Mouse (Mus musculus) heart, embryonic 12.5 days (tissue): ENCODE data around the gene Defb28. TPM values are rescaled to one million over a fixed set of nuclear protein-coding genes. Genes with fewer than 3 reads are reported as not detected.

ENCODE experiments used
- ATAC-seq: fragments of 200-750 bp; cut with Nextera tagmentation; 2 replicates; pipeline ENCODE4 v1.8.0; 2017; ENCODE audit warnings: moderate TSS enrichment, moderate library complexity; ENCODE audit not compliant: insufficient number of reproducible peaks, low FRiP score
- H3K27ac ChIP-seq: fragments of 300-500 bp; sonication (generic); 2 replicates; pipeline ENCODE4 v1.5.1; 2016; ENCODE audit warnings: mild to moderate bottlenecking, moderate library complexity; ENCODE audit not compliant: poor library complexity, severe bottlenecking
- H3K27me3 ChIP-seq: fragments of 300-500 bp; sonication (generic); replicated peaks from 2 replicates; pipeline ENCODE4 v1.6.1; 2016; ENCODE audit warnings: mild to moderate bottlenecking, moderate library complexity
- H3K36me3 ChIP-seq: fragments of 300-500 bp; sonication (generic); 2 replicates; pipeline ENCODE4 v1.6.1; 2016; ENCODE audit warnings: mild to moderate bottlenecking, moderate library complexity
- H3K4me1 ChIP-seq: fragments of 300-500 bp; sonication (generic); replicated peaks from 2 replicates; pipeline ENCODE4 v1.6.1; 2016; ENCODE audit warnings: mild to moderate bottlenecking
- H3K4me2 ChIP-seq: fragments of 300-500 bp; sonication (generic); 2 replicates; pipeline ENCODE4 v1.6.1; 2016; ENCODE audit warnings: mild to moderate bottlenecking, moderate library complexity
- H3K4me3 ChIP-seq: fragments of 300-500 bp; sonication (generic); 2 replicates; pipeline ENCODE4 v1.5.1; 2016; ENCODE audit warnings: mild to moderate bottlenecking
- H3K9ac ChIP-seq: fragments of 300-500 bp; sonication (generic); 2 replicates; pipeline ENCODE4 v1.6.1; 2016; ENCODE audit warnings: mild to moderate bottlenecking, moderate library complexity
- H3K9me3 ChIP-seq: fragments of 300-500 bp; sonication (generic); replicated peaks from 2 replicates; pipeline ENCODE4 v1.6.1; 2016; ENCODE audit warnings: mild to moderate bottlenecking, moderate library complexity
- WGBS: fragments of 180-500 bp; shearing (Covaris S2); methylation state at CpG from one replicate; pipeline ENCODE4 v1.1.7; 2016; 5-methylcytosine and 5-hydroxymethylcytosine counted together
- polyA plus RNA-seq: library from polyadenylated mRNA; unstranded; fragments of >200 nt; fragmentation: Nextera tagmentation; extraction: Ambion mirVana; gene quantifications from 2 replicates; pipeline ENCODE4 v1.2.1, GENCODE M21; 2016

Defb28 gene
- polyA plus RNA-seq: not detected in 2 replicates

DNA sequence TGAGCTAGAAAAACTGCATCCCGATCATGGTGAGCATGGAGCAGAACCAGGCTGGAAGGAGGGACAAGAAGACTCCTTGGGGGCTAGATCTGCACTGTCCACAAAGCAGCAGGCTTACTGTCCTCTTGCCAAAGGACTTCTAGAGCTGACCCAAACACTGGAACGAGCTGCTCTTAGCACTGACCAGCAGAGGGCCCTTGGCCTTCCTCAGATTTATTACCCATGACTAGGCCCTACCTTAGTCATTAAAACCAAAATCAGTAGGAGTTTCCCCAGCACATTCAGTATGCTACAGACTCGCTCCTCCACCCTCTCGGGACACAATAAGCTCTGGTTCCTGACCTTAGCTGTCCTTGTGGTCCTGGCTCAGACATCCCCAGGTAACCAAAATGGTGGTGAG is at the start of gene Defb28:
TSS of gene Defb28 (plus strand) at position 275 of the 400 bp plus-strand sequence.
- H3K4me1 ChIP-seq: no peaks in the 10 kb centered on the region
- H3K27me3 ChIP-seq: 0 out of 2 replicates have a peak, but pooled peaks cover 3% of the 10 kb centered on the region
- H3K4me2 ChIP-seq: no peak within 1 kb of the TSS
- H3K9ac ChIP-seq: no peak within 1 kb of the TSS
- no peaks in the 10 kb centered on the region for H3K36me3 ChIP-seq
- no peak within 1 kb of the TSS for H3K27ac ChIP-seq
- H3K9me3 ChIP-seq: no peaks in the 10 kb centered on the region
- 60% methylated on average over 4 of the region's 4 CpGs for WGBS
- no peak for ATAC-seq
- H3K4me3 ChIP-seq: no peak within 1 kb of the TSS

DNA sequence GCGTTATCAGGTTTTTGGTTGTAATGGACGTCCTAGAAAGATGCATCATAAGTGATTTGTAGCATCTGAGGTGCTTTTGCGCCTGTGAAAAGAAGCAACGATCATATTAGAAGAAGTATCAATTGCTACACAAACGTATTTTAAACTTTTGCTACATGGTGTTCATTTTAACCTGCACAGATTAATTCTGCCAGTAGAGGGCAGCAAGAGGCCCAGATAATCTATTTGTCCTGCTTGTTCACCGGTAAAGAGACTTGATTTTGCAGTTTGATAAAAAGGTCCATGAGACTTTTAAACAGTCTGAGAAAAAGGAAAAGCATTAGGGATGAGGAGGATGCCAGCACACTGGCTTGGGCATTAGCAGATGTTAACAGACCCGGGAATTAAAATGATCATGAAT is 47.1 kb upstream of the Defb28 start:
- no peak for ATAC-seq
- WGBS: 24% methylated on average over 7 of the region's 7 CpGs
- Histone ChIP-seq H3K4me3 (no peak overlapping the region), H3K9me3 (no peaks in the 10 kb centered on the region), H3K9ac (no peak overlapping the region), H3K36me3 (no peaks in the 10 kb centered on the region), H3K27me3 (peaks cover 4% of the 10 kb centered on the region; the same call in 1 of the 2 replicates), H3K27ac (no peak overlapping the region), H3K4me2 (no peak overlapping the region), H3K4me1 (no peaks in the 10 kb centered on the region)

DNA sequence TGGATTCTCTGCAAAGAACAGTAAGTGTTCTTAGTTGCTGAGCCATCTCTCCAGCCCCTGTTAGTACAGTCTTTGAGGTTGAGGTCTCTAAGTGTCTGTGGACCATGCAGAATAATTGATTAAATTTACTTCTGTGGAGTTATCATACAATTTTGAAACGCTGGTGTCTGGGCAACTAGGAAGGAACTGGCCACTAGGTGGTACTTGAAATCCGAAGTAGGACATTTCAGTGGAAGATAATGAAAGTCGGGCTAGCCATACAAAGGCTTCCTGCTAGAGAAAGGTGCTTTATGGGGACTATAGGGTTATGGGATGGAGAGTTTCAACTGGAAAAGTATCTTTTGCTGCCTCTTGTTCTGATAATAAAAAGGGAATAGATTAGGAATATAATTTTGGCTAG is 45.6 kb upstream of the Defb28 start:
- no peak for ATAC-seq
- Histone ChIP-seq H3K36me3 (no peaks in the 10 kb centered on the region), H3K4me3 (no peak overlapping the region), H3K9ac (no peak overlapping the region), H3K4me1 (no peaks in the 10 kb centered on the region), H3K9me3 (no peaks in the 10 kb centered on the region), H3K4me2 (no peak overlapping the region), H3K27me3 (peaks cover 4% of the 10 kb centered on the region; the same call in 1 of the 2 replicates), H3K27ac (no peak overlapping the region)
- WGBS: 18% methylated on average over 3 of the region's 3 CpGs

DNA sequence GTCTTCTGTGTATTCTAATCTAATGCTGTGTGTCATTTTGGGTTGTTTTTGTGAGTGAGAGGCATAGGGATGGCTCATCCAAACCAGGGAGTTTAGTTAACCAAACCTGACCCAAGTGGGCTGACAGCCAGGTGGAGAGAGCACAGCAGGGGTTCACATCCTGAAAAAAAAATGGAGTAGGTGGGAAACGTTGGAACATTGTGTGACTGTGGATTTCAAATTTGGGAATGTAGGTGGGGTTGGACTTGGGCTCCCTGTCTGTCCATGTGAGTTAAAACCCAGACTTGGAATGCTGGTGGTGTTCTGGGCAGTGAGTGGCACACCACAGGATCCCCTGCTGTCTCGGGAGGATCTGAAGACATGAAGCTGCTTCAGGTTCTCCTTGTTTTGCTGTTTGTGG is 41.3 kb upstream of the Defb28 start, which contains the start of gene Defb20:
TSS of gene Defb20 (plus strand) at position 301 of the 400 bp plus-strand sequence.
- 0 out of 2 replicates have a peak, but pooled peaks cover 4% of the 10 kb centered on the region for H3K27me3 ChIP-seq
- no peaks in the 10 kb centered on the region for H3K4me1 ChIP-seq
- H3K27ac ChIP-seq: no peak within 1 kb of the TSS
- WGBS: 61% methylated on average over 2 of the region's 2 CpGs
- no peak within 1 kb of the TSS for H3K4me2 ChIP-seq
- no peak within 1 kb of the TSS for H3K4me3 ChIP-seq
- H3K9ac ChIP-seq: no peak within 1 kb of the TSS
- no peaks in the 10 kb centered on the region for H3K36me3 ChIP-seq
- ATAC-seq: no peak
- no peaks in the 10 kb centered on the region for H3K9me3 ChIP-seq

DNA sequence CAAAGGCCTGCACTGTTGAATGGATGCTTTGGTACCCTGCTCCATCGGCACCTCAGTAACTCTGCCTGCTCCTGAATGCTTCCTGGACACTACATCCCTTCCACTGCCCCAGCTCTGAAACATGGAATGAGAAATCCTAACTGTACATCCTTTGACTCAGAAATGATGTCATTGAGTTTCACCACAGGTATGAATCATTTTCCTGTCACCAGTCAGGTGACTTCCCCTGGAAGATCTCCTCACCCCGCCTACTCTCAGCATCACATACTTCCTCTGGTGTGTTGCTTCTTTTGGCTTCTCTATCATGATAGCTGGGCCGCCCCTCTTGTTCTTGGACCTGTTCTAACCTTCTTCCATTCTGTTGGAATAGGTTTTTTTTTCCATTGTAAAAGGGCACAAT is 37.2 kb upstream of the Defb28 start:
- no peaks in the 10 kb centered on the region for H3K4me1 ChIP-seq
- no peak overlapping the region for H3K9ac ChIP-seq
- no peak overlapping the region for H3K4me2 ChIP-seq
- ATAC-seq: no peak
- 79% methylated on average over 3 of the region's 3 CpGs for WGBS
- no peaks in the 10 kb centered on the region for H3K36me3 ChIP-seq
- H3K27ac ChIP-seq: no peak overlapping the region
- no peak overlapping the region for H3K4me3 ChIP-seq
- no peaks in the 10 kb centered on the region for H3K27me3 ChIP-seq
- H3K9me3 ChIP-seq: no peaks in the 10 kb centered on the region

DNA sequence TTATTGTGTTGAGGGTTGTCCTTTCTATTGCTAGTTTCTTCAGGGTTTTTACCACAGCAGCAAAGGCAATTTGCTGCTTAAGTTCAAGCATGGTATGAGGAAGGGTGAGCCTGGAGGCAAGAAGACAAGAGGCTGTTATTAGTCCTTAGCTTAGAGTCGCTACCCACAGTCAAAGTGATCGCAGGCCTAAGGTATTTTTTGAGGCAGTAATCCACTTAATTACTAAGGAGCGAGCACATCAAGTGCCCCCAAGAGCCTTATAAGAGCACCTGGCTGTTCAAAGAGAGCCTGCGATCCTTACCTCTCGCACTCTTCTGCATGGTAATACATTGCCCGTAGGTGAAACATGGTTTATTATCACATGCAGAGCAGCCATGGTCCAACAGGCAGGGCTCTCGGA is 36.3 kb upstream of the Defb28 start:
- Histone ChIP-seq H3K27ac (no peak overlapping the region), H3K4me2 (no peak overlapping the region), H3K27me3 (no peaks in the 10 kb centered on the region), H3K36me3 (no peaks in the 10 kb centered on the region), H3K9me3 (no peaks in the 10 kb centered on the region), H3K4me1 (no peaks in the 10 kb centered on the region), H3K9ac (no peak overlapping the region), H3K4me3 (no peak overlapping the region)
- no peak for ATAC-seq
- WGBS: 83% methylated on average over 7 of the region's 7 CpGs

DNA sequence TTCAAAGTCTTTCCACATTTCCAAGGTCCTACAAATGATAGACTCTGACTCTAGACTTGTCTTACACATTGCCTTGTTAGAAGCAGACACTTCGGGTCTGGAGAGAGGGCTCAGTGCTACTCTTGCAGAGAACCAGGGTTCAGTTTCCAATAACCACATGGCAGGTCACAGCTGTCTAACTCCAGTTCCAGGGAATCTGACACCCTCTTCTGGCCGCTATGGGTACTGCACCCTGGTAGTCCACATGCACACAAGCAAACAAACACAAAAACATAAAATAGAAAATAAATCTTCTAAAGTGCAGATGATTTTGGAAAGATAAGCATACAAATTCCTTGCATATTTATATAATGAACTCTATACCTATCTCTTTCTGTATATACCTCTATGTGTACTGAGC is 31.0 kb upstream of the Defb28 start:
- H3K27ac ChIP-seq: no peak overlapping the region
- no peak overlapping the region for H3K9ac ChIP-seq
- 74% methylated on average over 2 of the region's 2 CpGs for WGBS
- ATAC-seq: no peak
- H3K4me1 ChIP-seq: no peaks in the 10 kb centered on the region
- H3K4me3 ChIP-seq: no peak overlapping the region
- H3K36me3 ChIP-seq: no peaks in the 10 kb centered on the region
- no peaks in the 10 kb centered on the region for H3K27me3 ChIP-seq
- H3K9me3 ChIP-seq: peaks cover 3% of the 10 kb centered on the region; the same call in 1 of the 2 replicates
- no peak overlapping the region for H3K4me2 ChIP-seq

DNA sequence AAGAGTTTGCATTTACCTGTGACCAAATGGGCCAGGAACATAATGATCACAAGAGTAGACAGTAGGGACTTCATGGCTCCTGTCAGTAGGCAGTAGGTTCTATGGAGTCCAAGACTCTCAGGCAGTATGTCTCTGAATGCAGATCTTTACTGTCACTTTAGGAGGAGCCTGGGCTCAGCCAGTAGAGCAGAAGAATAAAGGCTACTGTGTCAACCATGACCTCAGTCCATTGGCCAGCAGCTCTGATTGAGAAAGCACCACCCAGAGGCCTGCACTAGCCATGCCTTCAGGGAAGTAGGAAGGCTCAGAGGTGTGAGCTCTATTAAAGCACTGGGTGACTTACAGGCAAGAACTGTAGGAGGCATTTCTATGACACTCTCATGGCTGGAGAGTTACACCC is 28.0 kb upstream of the Defb28 start, which contains the start of gene Defb22:
TSS of gene Defb22 (minus strand) at position 101 of the 400 bp plus-strand sequence.
- H3K4me3 ChIP-seq: no peak within 1 kb of the TSS
- H3K36me3 ChIP-seq: no peaks in the 10 kb centered on the region
- no peak within 1 kb of the TSS for H3K9ac ChIP-seq
- no peaks in the 10 kb centered on the region for H3K27me3 ChIP-seq
- ATAC-seq: no peak
- H3K4me1 ChIP-seq: no peaks in the 10 kb centered on the region
- no peak within 1 kb of the TSS for H3K27ac ChIP-seq
- H3K4me2 ChIP-seq: no peak within 1 kb of the TSS
- peaks cover 3% of the 10 kb centered on the region; the same call in 1 of the 2 replicates for H3K9me3 ChIP-seq

DNA sequence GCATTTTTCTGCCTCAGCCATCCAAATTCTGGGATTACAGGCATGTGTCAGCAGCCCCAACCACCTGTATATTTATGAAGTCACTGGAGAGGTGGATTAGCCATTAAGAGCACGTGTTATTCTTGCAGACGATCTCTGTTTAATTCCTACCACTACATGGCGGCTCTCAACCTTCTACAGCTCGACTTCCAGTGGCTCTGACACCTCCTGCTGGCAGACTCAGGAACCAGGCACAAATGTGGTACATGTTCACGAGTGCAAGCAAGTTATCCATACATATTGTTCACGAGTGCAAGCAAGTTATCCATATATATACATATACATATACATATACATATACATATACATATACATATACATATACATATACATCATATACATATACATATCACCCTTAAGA is 24.9 kb upstream of the Defb28 start:
- H3K9ac ChIP-seq: no peak overlapping the region
- no peak overlapping the region for H3K4me2 ChIP-seq
- H3K9me3 ChIP-seq: no peaks in the 10 kb centered on the region
- H3K4me3 ChIP-seq: no peak overlapping the region
- H3K4me1 ChIP-seq: no peaks in the 10 kb centered on the region
- no peak overlapping the region for H3K27ac ChIP-seq
- H3K36me3 ChIP-seq: no peaks in the 10 kb centered on the region
- ATAC-seq: no peak
- 75% methylated on average over 6 of the region's 6 CpGs for WGBS
- H3K27me3 ChIP-seq: no peaks in the 10 kb centered on the region

DNA sequence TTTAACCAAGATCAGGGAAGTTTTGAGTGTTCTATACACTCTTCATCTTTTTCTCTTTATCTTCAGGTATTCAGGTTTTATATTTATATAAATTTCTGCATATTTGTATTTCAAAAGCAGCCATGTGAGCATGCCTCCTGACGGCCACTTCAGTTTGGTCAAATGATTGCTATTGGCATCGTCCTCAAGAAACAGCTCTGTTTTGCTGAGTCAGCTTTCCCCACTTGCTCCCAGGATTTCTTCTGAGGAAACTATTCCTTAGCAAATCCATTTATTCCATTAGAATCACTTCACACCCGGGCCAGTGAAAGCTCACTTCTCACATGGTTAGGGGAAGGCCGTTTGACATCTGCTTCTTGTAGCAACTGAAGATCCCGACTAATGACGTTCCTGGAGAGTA is 20.0 kb upstream of the Defb28 start:
- 74% methylated on average over 6 of the region's 6 CpGs for WGBS
- H3K4me1 ChIP-seq: no peaks in the 10 kb centered on the region
- no peaks in the 10 kb centered on the region for H3K9me3 ChIP-seq
- no peak overlapping the region for H3K9ac ChIP-seq
- H3K4me2 ChIP-seq: no peak overlapping the region
- ATAC-seq: no peak
- H3K36me3 ChIP-seq: no peaks in the 10 kb centered on the region
- no peak overlapping the region for H3K27ac ChIP-seq
- H3K4me3 ChIP-seq: no peak overlapping the region
- no peaks in the 10 kb centered on the region for H3K27me3 ChIP-seq

DNA sequence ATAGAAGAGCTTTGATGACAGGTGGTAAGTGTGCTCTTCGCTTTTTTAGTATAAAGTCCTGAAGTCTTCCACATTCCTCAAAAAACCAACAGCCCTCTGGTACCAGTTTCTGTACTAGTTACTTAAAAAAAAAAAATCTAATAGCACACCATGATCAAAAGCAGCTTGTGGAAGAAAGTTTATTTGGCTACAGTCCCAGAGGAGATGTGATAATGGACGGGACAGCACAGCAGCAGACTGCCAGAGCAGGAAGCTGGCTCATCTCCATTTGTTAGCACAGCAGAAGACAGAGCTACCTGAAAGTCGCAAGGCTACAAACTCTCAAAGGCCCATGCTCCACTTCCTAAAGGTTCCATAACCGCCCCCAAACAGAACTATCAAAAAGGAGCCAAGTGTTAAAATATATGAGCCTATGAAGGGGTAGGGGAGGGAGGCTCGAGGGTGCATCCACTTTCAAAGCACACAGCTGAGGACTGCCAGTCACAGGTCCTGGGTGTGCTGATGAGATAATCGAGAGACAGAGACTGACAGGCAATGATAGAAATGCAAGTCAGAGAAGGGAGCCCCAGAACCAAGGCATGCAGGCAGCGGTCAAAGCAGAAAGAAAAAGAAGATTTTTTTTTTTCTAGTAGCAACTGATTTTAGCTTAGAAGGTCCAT is 17.7 kb upstream of the Defb28 start:
- ATAC-seq: no peak
- 49% methylated on average over 7 of the region's 7 CpGs for WGBS
- Histone ChIP-seq H3K9ac (no peak overlapping the region), H3K27me3 (no peaks in the 10 kb centered on the region), H3K4me1 (no peaks in the 10 kb centered on the region), H3K27ac (no peak overlapping the region), H3K4me2 (no peak overlapping the region), H3K4me3 (no peak overlapping the region), H3K36me3 (no peaks in the 10 kb centered on the region), H3K9me3 (no peaks in the 10 kb centered on the region)

DNA sequence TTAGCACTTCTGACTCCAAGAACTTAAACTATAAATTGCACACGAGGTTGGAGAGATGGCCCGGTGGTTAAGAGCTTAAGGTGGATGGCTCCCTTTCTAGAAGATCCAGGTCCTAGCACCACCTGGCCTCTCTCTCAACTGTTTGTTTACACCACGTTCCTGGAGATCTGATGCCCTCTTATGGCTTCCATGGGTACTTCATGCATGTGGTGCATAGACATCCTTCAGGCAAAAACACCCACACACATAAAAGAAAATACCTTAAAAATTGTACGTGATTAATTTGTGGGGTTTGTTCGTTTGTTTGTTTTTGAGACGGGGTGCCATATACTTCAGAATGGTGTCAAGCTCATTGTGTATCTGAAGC is 17.2 kb upstream of the Defb28 start:
- no peak for ATAC-seq
- Histone ChIP-seq H3K36me3 (no peaks in the 10 kb centered on the region), H3K27me3 (no peaks in the 10 kb centered on the region), H3K4me2 (no peak overlapping the region), H3K4me1 (no peaks in the 10 kb centered on the region), H3K27ac (no peak overlapping the region), H3K4me3 (no peak overlapping the region), H3K9ac (no peak overlapping the region), H3K9me3 (no peaks in the 10 kb centered on the region)
- WGBS: 73% methylated on average over 6 of the region's 6 CpGs
